Mouse (Mus musculus): Measurements from ENCODE around the gene Fcor. TPM values are rescaled to one million over a fixed set of nuclear protein-coding genes. Genes with fewer than 3 reads are reported as not detected.
A peak's percentile ranks its signal among the peaks of the same experiment; 100 is the strongest.

Gene Fcor
- polyA plus RNA-seq, 1 experiment from 2014 or later = 6.5 TPM

DNA sequence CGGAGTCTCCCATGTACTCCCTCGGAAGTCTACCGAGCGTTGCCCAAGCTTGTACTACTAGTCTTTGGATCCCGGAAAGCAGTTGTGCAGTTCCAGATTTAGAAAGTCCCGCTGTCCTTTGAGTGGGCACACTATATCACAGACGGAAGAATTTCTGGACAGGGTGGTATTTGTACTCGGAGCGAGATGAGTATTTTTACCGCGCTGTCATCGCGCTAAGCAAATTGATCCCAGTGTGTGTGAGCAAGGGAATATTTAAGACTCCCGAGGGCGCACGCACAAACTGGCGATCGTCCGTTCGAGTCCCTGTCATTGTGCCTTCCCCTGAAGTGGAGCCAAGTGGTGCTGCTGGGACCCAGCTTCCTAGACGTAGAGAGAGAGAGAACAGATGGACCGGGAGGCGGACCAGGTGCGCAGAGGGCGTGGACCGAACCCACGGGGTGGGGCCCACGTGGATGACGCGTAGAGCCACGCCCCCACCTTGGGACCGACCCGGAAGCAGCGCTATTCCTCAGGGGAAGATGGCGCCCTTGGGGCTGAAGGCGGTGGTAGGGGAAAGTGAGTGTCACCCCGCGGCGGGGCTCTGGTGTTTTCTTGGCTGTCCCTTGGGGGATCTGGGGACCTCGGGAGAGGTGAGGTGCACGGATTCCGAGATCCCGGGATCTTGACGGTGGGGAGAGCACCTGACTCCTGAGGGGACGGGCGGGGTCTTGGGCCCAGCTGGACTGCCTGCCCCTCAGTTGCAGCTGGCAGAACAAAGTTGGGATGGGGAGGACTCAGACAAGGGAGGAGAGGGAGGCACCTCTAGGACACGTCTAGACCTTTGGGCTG lies 41.3 kb downstream of the Fcor start, which contains the start of gene Stxbp2:
Gene Stxbp2, plus strand, starts transcription at position 309 of the 831 bp plus-strand sequence.
- peak; percentile 88 for ATAC-seq

DNA sequence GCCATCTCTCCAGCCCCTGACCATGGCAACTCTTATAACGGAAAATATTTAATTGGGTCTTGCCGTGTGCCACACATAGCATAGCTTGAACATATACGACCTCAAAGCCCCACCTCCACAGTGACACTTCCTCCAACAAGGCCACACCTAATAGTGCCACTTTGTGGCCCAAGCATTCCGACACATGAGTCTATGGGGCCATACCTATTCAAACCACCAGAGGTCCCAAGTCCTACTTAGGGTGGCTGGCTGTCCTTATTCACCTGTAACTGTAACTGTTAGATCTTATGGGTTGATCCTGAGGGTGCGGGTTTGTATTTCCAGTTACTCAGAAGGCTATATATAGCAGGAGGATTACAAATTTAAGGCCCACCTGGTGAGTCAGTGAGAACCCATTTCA lies 44.1 kb downstream of the Fcor start:
- Histone ChIP-seq H3K4me1 (peaks cover 5% of the 10 kb centered on the region; the same call in 1 of the 2 replicates), H3K4me3 (no peak overlapping the region), H3K36me3 (ENCODE audit: poor library complexity, severe bottlenecking) (no peaks in the 10 kb centered on the region), H3K27me3 (peaks cover 15% of the 10 kb centered on the region), H3K9ac (no peak overlapping the region), H3K4me2 (no peak overlapping the region), H3K27ac (no peak overlapping the region), H3K9me3 (replicated peaks) (no peaks in the 10 kb centered on the region)
- WGBS = 27% methylated on average over 5 of the region's 5 CpGs
- peak; percentile 22; the same call in 1 of the 2 replicates for ATAC-seq

More for the DNA sequence above, 41.3 kb downstream of the Fcor start, which contains the start of gene Stxbp2:
- H3K36me3 ChIP-seq (ENCODE audit: poor library complexity, severe bottlenecking) = no peaks in the 10 kb centered on the region
- peak within 1 kb of the TSS; percentile 53 for H3K4me3 ChIP-seq
- no peak within 1 kb of the TSS for H3K27ac ChIP-seq
- 4% methylated on average over 47 of the region's 47 CpGs for WGBS
- peak within 1 kb of the TSS; percentile 65 for H3K9ac ChIP-seq
- no peaks in the 10 kb centered on the region for H3K9me3 ChIP-seq (replicated peaks)
- peaks cover 5% of the 10 kb centered on the region; the same call in 1 of the 2 replicates for H3K4me1 ChIP-seq
- H3K4me2 ChIP-seq = peak within 1 kb of the TSS; percentile 74
- peaks cover 15% of the 10 kb centered on the region for H3K27me3 ChIP-seq

DNA sequence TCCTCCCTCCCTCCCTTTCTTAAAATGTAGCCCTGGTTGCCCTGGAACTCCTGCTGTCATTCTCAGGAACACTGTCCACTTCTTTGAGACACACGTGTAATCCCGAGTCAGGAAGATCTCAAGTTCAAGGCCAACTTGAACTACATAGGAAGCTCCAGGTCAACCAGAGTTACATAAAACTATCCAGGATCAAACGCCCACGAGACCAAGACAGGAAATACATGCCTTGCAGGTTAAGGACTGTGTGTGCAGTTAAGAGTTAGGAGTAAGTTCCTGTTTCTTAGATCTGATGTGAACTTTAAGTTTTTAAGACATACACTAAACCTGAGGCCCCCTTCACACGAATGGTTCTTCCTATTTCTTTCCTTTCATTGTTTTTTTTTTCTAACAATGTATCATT lies 45.2 kb downstream of the Fcor start:
- Histone ChIP-seq H3K4me3 (no peak overlapping the region), H3K27me3 (peaks cover 15% of the 10 kb centered on the region), H3K9me3 (replicated peaks) (no peaks in the 10 kb centered on the region), H3K27ac (no peak overlapping the region), H3K9ac (no peak overlapping the region), H3K4me2 (no peak overlapping the region), H3K4me1 (peaks cover 10% of the 10 kb centered on the region), H3K36me3 (ENCODE audit: poor library complexity, severe bottlenecking) (no peaks in the 10 kb centered on the region)
- ATAC-seq = no peak
- WGBS = 66% methylated on average over 5 of the region's 5 CpGs

DNA sequence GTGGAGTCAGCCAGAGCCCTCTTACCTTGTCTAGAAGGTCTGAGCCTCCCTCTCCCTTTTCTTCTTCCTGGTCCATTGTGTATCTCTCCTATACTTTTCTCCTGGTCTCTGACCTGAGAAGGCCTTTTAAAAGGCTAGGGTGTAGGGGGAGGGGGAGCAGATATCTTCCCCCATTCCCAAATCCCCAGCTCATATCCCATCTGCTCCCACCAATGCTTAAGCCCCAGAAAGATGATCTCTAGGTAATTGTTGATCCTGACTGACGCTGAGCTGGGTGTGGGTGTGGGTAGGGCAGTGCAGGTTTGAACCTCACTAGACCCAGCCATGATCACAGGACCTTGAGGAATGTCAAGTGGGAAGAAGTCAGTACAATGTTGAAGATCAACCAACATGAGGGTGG lies 46.7 kb downstream of the Fcor start, which contains the start of gene Pcp2:
Gene Pcp2, minus strand, starts transcription at position 101 of the 400 bp plus-strand sequence.
- ATAC-seq = no peak
- no peak within 1 kb of the TSS for H3K4me3 ChIP-seq
- H3K4me1 ChIP-seq = peaks cover 10% of the 10 kb centered on the region
- peaks cover 15% of the 10 kb centered on the region for H3K27me3 ChIP-seq
- no peak within 1 kb of the TSS for H3K27ac ChIP-seq
- H3K9me3 ChIP-seq (replicated peaks) = no peaks in the 10 kb centered on the region
- WGBS = 57% methylated on average over 1 of the region's 1 CpGs
- H3K4me2 ChIP-seq = no peak within 1 kb of the TSS
- no peaks in the 10 kb centered on the region for H3K36me3 ChIP-seq (ENCODE audit: poor library complexity, severe bottlenecking)
- H3K9ac ChIP-seq = no peak within 1 kb of the TSS

DNA sequence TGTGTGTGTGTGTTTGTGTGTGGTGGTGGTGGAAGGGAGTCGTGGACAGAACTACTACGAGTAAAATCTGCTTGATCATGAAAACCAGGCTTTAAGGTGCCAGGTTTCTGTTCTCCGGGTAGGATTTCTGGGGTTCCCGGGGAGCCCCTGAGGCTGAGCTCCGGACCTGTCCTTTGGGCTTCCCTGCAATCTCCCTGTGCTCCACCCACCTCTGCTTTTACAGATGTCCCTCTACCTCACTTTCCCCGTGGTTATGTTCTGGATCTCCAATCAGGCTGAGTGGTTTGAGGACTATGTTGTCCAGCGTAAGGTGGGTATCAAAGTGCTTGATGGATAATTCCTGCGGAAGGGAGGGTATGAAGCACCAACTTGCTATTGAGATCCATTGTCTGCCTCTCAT lies 50.0 kb downstream of the Fcor start:
- H3K4me2 ChIP-seq = peak overlapping the region; percentile 70
- ATAC-seq = no peak

DNA sequence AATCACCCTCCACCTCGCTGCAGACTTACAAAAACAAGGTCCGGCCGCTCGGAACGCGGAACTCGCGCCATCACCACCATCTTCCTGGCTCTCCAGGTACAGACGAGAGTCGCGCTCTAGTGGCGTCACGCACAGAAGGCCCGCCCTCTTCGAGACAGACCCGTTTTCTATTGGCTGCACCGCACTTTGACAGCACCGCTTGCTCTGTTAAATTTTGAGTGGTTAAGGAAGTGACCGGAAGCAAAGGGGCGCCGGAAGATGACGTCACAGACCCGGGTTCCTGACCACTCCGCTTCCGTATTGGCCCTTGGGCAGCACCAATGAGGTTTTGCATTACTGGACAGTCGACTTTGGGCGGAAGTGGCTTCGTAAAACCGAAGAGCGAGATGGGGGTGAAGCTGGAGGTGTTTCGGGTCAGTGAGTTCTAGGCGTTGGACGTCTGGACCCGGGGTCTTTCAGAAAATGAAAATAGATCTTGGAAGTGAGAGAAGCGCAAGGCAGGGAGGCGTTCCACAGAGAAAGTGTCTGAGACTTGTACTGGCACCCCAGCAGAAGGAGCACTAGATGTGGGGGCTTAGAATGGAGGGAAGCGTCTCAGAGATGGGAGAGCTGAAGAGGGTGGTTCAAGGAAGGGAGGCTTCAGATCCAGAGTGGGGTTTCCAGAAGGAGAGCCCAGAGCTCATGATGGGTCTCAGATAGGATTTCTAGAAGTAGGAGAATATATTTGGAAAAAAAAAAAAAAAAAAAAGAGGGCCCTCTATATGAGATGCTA lies 50.8 kb downstream of the Fcor start, which contains the start of the genes Xab2 and Pet100:
Gene Xab2, minus strand, starts transcription at position 118 of the 772 bp plus-strand sequence.
Gene Pet100, plus strand, starts transcription at position 350 of the 772 bp plus-strand sequence.
- Histone ChIP-seq H3K36me3 (ENCODE audit: poor library complexity, severe bottlenecking) (peaks cover 23% of the 10 kb centered on the region), H3K9ac (peak within 1 kb of the TSS; percentile 85), H3K4me1 (peaks cover 22% of the 10 kb centered on the region), H3K9me3 (replicated peaks) (no peaks in the 10 kb centered on the region), H3K27ac (no peak within 1 kb of the TSS), H3K4me2 (peak within 1 kb of the TSS; percentile 87), H3K4me3 (peak within 1 kb of the TSS; percentile 86), H3K27me3 (no peaks in the 10 kb centered on the region)
- WGBS = 0% methylated on average over 37 of the region's 37 CpGs
- peak; percentile 98 for ATAC-seq

More for the DNA sequence above, 50.0 kb downstream of the Fcor start:
- Histone ChIP-seq H3K36me3 (ENCODE audit: poor library complexity, severe bottlenecking) (peaks cover 16% of the 10 kb centered on the region), H3K9me3 (replicated peaks) (no peaks in the 10 kb centered on the region), H3K4me1 (peaks cover 22% of the 10 kb centered on the region), H3K27me3 (no peaks in the 10 kb centered on the region), H3K27ac (no peak overlapping the region), H3K4me3 (peak overlapping the region; percentile 86), H3K9ac (peak overlapping the region; percentile 73; the same call in 1 of the 2 replicates)
- WGBS = 62% methylated on average over 8 of the region's 8 CpGs

Other genes with a start within 250 kb of the Fcor start
- 3.9 and 4.8 TPM in 2 replicates for gene Pex11g, start 204.7 kb downstream of the Fcor start, polyA plus RNA-seq (2015; fragmentation: Nextera tagmentation; extraction: Ambion mirVana)
- gene Tex45, start 201.5 kb downstream of the Fcor start, polyA plus RNA-seq (2015; fragmentation: Nextera tagmentation; extraction: Ambion mirVana) = 0.10 TPM in 1 of 2 replicates, not detected in the other
- gene Zfp358, start 179.2 kb downstream of the Fcor start, polyA plus RNA-seq (2015; fragmentation: Nextera tagmentation; extraction: Ambion mirVana) = 67.2 and 72.0 TPM in 2 replicates
- 68.5 and 68.7 TPM in 2 replicates for gene Mcoln1, start 171.9 kb downstream of the Fcor start, polyA plus RNA-seq (2015; fragmentation: Nextera tagmentation; extraction: Ambion mirVana)
- 20.3 and 23.8 TPM in 2 replicates for gene Pnpla6, start 157.0 kb downstream of the Fcor start, polyA plus RNA-seq (2015; fragmentation: Nextera tagmentation; extraction: Ambion mirVana)
- 1.6 and 2.3 TPM in 2 replicates for gene C330021F23Rik, start 104.4 kb downstream of the Fcor start, polyA plus RNA-seq (2015; fragmentation: Nextera tagmentation; extraction: Ambion mirVana)
- 19.5 and 19.9 TPM in 2 replicates for gene Camsap3, start 85.1 kb downstream of the Fcor start, polyA plus RNA-seq (2015; fragmentation: Nextera tagmentation; extraction: Ambion mirVana)
- 64.0 and 72.5 TPM in 2 replicates for gene Xab2, start 51.0 kb downstream of the Fcor start, polyA plus RNA-seq (2015; fragmentation: Nextera tagmentation; extraction: Ambion mirVana)
- 113 and 138 TPM in 2 replicates for gene Pet100, start 50.8 kb downstream of the Fcor start, polyA plus RNA-seq (2015; fragmentation: Nextera tagmentation; extraction: Ambion mirVana)
- gene Pcp2, start 46.8 kb downstream of the Fcor start, polyA plus RNA-seq (2015; fragmentation: Nextera tagmentation; extraction: Ambion mirVana) = 0.17 and 0.35 TPM in 2 replicates
- 35.7 and 40.1 TPM in 2 replicates for gene Stxbp2, start 41.4 kb downstream of the Fcor start, polyA plus RNA-seq (2015; fragmentation: Nextera tagmentation; extraction: Ambion mirVana)
- 0.31 and 0.64 TPM in 2 replicates for gene Retn, start 16.6 kb downstream of the Fcor start, polyA plus RNA-seq (2015; fragmentation: Nextera tagmentation; extraction: Ambion mirVana)
- gene Mcemp1, start 6.6 kb downstream of the Fcor start, polyA plus RNA-seq (2015; fragmentation: Nextera tagmentation; extraction: Ambion mirVana) = 0.15 and 0.18 TPM in 2 replicates
- gene Trappc5, start 3.9 kb upstream of the Fcor start, polyA plus RNA-seq (2015; fragmentation: Nextera tagmentation; extraction: Ambion mirVana) = 52.0 and 57.4 TPM in 2 replicates
- 0.23 and 0.37 TPM in 2 replicates for gene Fcer2a, start 21.8 kb upstream of the Fcor start, polyA plus RNA-seq (2015; fragmentation: Nextera tagmentation; extraction: Ambion mirVana)
- gene Clec4g, start 48.3 kb upstream of the Fcor start, polyA plus RNA-seq (2015; fragmentation: Nextera tagmentation; extraction: Ambion mirVana) = not detected in 2 replicates
- gene Cd209a, start 76.6 kb upstream of the Fcor start, polyA plus RNA-seq (2015; fragmentation: Nextera tagmentation; extraction: Ambion mirVana) = not detected in 2 replicates
- not detected in 2 replicates for gene Cd209e, start 181.9 kb upstream of the Fcor start, polyA plus RNA-seq (2015; fragmentation: Nextera tagmentation; extraction: Ambion mirVana)
- gene Cd209d, start 206.2 kb upstream of the Fcor start, polyA plus RNA-seq (2015; fragmentation: Nextera tagmentation; extraction: Ambion mirVana) = not detected in 2 replicates